Mouse (Mus musculus) NIH3T3 (cell line): ENCODE data around the gene Acads.
"Not testable (repeated sequence)": the region's sequence is repeated elsewhere in the genome, so short reads cannot be mapped to it uniquely, and the experiment has no call there.

Experiments used
- DNase-seq: peaks from one replicate; pipeline ENCODE4 v3.0.0-alpha.2; 2012; ENCODE audit warnings: low read depth

Acads gene

DNA sequence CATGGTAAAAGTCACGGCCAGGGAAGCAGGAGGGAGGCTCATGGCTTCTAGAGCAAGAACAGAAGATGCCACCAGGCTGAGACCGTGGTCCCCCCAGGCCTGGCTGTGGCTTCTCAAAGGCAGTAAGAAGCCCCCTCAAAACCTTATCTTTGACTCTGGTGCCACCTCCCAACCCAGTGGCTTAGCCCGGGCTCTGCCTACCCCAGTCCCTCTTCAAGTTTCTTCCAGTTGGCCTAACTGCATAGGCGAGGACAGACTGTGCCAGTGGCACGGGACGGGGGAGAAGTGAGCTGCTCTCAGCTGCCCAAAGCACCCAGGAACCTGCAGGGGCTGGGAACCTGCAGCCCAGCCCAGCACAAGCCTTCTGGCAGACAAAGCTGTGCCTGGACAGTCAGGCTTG, 5.5 kb upstream of the Acads start:
- DNase-seq: no peak

DNA sequence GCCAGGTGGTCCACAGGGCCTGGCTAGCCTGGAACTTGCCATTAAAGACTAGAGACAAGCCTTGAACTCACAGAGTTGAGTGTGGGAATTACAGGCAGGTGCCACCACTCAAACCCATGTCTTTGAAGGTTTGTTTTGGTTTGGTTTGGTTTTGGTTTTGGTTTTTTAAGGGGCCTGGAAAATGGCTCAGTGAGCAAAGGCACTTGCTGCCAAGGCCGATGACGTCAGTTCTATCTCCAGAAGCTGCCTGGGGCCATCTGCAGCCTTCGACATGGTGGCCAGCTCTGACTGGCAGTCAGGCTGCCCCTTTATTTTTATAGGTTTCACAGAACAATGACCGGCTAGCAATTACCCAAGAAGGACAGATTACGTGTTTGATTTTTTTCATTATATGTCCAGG, 1.8 kb upstream of the Acads start:
- DNase-seq: no peak

DNA sequence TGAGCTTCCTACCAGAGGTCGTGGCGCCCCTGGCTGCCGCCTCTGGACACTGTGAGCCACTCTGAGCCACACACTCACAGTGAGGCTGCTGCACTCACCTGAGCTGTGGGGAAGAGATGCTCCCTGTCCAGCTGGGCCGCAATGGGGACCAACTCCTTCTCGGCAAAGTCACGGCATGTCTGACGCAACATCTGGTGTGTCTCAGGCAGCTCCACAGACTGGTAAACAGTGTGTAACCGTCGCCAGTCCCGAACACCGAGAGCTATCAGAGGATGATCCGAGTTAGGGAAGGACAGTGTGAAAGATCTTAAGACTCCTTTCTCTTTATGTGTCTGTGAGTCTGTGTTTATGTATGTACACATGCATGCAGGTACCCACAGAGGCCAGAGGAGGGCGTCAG, 1.7 kb downstream of the Acads start:
- DNase-seq: no peak

DNA sequence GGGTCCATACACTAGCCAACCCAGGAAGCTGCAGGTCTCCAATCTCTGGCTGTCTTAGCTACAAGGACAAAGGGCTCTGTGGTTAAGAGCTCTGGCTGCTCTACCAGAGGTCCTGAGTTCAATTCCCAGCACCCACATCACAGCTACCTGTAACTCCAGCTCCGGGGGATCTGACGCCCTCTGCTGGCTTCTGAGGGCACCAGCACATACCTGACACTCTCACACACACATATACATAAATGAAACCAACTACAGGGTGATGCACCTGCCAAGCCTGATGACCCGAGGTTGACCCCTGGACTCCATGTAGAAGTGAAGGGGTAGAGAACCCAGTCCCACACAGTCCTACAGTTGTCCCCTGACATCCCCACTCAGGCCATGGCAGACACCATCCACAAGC, 2.7 kb downstream of the Acads start:
- DNase-seq: no peak

DNA sequence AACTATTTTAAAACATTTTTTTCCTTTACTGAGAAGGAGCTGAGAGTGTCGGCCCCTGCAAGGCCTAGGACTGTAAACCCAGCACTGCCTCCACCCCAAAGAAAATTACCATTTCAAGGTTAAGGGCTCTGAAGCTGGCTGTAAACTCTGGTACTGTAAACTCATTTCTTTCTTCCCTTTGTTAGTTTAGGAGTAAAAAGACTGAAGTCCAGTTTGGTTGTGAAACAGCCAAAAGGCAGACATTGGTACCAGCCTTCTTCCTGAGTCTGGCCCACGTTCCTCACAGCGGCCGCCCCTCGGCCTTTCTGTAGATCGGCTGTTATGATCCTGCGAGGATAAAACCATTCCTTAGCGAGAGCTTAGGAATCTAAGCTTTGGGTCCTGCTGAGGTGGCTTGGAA, 4.6 kb downstream of the Acads start:
- no peak for DNase-seq

DNA sequence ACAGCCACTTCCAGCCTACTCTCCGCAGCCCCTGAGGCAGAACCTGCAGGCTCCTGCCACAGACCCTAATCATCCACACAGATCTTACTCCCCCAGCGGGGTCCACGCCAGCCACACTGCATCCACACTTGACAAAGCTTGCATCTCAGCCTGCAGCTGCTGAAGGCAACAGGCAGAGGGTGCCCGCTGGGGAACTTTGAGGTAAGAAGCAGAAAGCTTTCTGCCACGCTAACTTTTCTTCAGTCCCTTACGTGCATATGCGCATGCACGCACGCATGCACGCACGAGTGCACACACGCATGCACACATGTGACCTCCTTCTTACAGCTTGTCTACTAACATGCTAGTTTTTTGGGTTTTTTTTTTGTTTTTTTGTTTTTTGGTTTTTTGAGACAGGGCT, 5.9 kb downstream of the Acads start:
- no peak for DNase-seq

DNA sequence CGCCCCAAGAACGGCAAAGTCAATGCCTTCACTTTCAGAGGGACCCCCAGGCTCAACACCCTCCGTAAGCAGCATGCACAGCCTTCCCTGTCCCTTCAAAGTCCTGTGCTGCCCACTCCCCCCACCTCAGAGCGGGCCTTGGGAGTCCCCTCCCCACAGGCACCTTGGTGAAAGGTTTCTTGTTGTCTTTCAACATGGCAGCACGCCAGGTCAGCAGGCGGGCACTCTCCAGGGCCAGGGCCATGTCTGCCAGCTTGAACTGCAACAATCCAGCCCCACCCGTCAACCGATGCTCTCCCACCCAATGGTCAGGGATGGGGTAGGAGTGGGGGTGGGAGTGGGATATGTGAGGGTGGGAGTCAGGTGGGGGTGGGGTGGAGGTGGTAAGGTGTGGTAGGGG, 8.0 kb downstream of the Acads start:
- no peak for DNase-seq

DNA sequence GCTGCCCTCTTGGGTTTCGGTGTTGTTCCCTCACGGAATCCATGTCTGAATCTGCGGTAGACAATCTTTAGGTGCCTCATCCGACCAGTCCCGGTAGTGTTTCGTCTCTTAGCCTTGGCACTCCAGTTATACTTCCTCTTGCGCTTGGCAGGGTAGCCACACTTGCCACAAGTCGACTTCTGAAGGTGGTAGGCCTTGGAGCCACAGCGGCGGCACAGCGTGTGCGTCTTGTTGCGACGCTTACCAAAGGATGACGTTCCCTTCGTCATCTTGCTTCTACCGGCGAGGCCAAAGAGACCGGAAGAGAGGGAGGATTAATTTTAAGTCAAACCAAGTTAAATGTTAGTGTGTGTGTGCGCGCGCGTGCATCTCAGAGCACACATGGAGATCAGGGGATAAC, 15.9 kb downstream of the Acads start:
- DNase-seq: not testable (repeated sequence)

DNA sequence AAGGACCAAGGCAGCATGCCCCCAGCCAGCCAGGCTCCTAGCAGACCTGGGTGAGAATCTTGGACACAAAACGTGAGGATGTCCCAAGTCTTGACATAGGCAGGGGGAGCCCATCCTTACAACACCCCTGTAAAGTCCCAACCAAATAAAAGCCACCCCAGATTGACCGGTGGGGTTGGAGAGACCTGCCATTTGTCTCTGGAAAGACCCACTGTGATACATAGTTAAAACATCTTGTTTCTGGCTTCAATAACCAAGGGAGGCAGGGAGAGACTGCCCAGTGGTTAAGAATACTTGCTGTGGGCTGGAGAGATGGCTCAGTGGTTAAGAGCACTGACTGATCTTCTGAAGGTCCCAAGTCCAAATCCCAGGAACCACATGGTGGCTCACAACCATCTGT, 16.9 kb downstream of the Acads start:
- no peak for DNase-seq

DNA sequence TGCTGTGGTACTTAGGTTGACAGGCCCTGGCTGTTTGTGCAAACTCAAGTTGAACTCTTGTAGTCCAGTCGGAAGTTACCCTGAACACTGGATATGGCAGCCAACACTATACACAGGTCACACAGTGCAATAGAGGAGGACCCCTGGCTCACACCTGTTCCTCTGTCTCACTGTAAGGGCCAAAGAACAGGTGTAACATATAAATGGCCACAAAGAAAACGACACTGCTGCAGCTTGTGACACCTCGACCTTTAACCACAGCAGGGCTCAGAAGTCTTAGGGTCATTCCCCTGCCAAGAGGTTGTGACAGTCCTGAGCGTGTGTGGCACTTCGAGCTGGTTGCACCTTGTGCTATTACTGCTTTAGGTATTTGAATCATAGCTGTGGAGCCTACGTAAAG, 18.7 kb downstream of the Acads start:
- no peak for DNase-seq

DNA sequence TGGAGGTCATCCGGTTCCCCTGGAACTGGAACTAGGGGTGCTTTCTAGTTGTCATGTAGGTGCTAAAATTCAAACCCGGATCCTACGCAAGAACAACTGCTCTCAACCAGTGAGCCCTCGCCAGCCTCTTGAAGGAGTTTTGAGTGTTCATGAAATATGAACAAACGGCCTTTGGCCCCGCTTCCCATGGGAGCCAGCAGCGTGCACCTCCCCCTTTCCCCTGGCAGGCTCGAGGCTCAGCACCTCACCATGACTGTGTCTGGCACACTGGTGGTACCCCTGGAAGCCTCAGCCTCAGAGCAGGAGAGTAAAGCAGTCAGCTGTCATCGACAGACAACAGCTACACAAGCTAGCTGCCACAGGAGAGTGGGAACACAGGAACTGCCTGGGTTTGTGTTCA, 19.2 kb downstream of the Acads start:
- DNase-seq: peak; percentile 16

DNA sequence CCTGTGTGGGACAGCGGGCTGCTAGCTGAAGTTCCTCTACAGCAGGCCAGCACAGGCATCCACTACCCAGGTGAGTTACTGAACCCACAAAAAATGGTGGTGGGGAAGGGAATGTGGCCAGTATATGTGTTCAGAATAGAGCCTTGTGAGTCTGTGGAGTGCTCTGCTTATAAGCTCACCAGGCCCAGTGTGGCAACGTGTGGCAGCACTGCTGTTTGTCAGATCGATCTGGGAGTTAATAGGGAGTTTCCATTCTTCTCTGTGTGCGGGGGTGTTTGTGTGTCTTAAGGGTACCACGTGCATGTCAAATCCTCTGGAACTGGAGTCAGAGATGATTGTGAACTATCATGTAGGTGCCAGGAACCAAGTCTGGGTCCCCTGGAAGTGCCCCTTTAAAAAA, 19.6 kb downstream of the Acads start:
- no peak for DNase-seq

DNA sequence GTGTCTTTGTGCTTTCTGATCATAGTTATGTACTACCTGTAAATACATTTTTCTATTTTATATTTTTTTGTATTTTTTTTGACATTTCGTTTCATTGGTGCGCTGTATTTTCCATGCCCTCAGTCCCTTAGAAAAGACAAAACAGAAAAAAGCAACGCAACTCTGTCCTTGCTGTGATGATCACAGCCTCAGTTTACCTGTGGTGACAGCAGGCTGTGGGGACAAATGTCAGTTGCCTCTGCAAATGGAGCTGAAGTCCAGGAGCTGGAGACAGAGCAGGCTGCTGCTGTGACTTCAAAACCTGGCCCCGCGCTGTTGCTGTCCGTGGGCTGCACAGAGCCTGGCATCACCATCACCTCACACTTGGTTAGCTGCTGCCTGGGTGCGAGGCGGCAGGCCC, 21.0 kb downstream of the Acads start, which contains the start of gene Gm10401:
Gene Gm10401 (minus strand): TSS at position 101 of the 400 bp plus-strand sequence.
- no peak for DNase-seq

DNA sequence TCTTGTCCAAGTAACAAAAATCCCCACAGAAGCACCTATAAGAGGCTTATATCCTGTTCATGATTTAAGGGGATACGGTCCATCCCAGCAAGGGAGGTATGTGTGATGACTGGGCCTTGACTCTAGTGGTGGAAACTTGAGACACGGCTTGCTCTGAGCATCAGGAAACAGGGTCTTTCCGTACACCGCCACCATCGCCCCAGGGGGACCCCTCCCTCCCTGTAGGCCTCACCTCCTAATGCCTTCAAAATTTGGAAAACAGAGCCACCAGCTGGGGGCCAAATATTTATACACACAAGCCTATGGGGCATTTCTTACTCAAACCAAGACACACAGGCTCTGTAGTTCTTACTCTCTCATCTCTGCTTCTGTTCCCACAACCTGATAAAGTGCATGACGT, 27.4 kb downstream of the Acads start:
- DNase-seq: no peak

DNA sequence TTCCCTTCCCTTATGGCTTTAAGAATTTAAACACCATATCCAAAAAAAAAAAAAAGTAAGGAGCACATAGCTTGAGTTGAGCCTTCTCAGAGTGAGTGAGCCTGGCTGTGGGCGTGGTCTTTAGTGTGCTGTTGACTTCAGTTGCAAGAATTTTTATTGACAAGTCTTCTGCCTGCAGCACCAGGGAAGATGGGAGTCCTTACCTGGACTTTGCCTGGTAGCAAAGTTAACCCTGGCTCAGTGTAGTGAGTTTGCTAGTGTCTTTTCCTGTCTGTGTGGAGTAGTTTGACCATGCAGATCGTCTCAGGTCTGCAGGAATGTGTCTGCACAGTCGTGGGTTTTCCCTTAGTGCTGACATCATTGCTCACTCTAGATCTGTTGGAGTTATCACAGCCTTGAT, 28.1 kb downstream of the Acads start:
- no peak for DNase-seq

DNA sequence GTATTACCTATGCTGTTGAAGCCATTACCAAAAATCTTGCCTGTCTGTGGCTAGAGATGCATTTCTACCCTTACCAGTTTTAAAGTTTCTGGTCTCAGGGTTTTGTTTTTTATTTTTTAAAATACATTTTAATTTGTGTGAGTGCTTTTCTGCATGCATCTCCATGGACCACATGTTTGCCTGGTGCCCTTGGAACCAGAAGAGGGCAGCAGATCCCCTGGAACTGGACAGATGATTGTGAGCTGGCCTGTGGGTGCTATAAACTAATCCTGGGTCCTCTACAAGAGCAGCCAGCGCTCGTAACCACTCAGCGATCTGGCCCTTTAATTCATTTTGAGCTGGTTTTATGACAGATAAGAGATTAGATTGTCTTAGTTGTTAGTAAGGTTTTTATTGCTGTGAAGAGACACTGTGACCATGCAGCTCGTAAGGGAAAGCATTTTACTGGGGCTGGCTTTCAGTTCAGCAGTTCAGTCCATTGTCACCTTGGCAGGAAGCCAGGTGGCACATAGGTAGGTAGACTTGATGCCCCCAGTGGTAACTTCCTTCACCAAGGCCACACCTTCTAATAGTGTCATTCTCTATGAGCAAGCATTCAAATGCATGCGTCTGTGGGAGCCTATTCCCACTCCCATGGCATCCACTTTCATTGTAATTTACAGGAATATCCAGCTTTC, 29.4 kb downstream of the Acads start:
- DNase-seq: no peak

DNA sequence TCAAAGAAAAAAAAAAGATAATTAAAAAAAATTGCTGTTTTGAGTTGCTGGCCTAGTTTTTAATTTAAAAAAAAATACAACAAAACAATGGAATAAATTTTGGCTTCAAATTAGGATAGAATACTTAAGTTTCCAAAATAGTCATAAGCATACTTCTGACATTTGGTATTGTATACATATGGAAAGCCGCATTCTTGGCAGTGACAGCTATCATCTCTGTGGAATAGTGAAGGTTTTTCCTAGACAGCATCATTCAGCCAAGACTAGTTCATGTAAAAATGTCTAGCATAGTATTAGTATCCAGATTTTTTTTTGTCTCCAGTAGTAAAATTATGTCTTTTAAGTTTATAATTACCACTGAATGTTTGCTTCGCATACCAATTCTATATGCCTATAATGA, 33.5 kb downstream of the Acads start:
- no peak for DNase-seq

DNA sequence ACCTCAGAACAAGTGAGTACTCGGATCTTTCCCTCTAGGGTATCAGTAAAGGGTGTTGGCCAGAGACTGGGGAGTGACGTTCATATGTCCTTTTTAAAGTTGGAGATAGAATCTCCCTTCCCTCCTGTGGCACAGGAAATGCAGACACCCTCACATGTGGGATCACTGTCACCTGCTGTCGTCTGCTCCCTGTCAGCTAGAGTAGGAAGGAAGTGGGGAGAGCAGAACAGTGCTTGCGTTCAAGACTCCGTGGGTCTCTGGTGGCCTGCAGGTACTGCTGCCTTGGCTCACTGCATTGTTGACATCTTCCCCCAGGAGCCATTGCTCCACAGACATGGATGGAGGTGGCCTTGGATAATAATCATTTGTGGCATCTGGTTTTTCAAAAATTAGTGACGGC, 35.7 kb downstream of the Acads start:
- no peak for DNase-seq

DNA sequence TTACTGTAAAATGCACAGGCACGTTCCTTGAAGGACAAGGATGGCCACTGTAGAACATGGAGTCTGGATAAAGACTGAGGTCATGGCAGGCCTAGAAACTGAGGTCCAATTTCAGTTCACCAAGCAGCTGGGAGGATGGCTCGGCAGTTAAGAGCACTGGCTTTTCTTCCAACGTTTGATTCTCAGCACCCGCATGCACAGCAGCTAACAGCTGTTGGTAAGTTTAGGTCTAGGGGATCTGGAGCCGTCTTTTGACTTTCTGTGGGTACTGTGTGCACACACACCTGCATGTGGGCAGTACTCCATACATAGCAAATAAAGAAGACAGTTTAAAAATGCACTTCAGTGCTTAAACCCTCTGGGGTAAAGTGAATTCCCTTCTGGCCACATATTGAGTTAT, 37.5 kb downstream of the Acads start:
- no peak for DNase-seq

DNA sequence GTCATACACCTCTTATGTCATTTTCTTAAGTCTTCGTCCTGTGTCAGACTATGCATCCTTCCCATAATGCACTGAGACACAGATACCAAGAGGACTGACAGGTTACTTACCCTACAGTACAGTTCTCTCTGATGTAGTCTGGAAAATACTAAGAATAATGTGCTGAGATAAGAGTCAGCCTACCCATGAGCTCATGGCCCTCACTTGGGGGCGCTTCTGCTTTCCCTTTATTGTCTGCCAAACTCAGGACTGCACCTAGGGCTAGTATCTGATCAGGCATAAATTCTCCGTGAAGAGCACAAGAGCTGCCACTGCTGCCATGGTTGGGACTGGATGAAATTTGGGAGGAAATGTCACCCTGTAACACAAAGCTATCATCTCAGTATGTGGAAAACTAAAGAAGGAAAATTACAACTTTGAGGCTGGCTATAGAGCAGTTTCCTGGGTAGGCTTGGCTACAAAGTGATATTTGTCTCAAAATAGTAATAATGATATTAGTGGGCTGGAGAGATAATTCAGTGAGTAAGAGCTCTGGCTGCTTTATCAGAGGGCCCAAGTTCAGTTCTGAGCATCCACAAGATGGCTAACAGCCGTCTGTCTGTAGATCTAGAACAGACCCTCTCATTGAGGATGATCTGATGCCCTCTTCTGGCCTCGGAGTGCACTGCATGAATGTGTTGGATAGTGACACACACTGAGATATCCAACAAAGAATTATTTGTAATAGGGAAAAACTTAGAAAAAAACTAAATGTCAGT, 42.8 kb downstream of the Acads start:
- peak; percentile 78 for DNase-seq

DNA sequence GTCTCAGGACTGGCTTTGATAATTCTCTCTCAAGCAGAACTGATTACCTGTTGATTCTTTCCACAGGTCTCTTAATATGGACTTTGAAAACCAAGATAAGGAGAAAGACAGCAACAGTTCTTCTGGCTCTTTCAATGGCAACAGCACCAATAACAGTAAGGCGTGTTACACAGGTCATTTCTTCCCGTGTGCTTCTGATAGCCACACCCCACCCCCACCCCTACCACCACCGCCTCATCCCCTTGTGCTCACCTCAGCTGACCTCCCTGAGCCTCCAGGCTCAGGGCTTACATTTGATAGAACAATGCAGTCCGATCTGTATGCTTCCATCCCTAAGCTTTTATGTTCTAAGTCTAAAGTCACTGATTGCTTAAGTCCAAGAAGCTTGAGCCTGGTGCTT, 44.4 kb downstream of the Acads start:
- DNase-seq: no peak

DNA sequence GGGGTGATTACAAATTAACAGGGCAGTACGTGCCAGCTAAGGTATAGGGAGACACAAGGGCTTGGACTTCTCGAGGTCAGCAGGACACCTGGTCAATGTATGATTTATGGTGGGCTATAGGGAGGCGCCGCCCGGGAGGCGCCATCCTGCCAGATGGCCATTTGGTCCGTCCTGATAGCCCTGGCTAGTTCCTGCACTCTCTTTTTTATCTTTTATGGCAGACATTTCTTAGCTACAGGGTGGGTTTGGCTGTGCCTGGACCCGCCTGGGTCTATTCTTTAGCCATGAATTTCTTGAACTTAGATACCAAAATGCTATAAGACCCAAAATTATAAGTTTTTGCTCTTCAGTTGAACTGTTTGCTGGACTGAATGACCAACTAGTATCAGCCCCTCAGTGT, 45.8 kb downstream of the Acads start:
- DNase-seq: not testable (repeated sequence)

DNA sequence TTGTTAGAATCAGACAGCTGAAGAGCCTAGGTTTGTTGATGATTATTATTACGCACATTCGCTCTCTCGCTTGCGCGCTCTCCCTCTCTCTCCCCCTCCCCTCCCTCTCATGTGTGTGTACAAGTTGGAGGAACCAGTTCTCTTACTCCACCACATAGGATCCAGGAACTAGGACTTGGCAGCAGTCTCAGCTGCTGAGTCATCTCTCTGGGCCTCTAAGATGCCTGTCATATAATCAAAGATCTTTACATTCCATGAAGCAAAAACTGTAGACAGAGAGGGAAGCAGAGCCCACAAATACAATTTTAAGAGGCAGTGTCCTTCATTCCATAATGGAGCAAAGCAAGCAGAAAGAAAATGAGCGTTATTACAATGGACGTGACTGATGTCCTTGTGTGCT, 47.0 kb downstream of the Acads start:
- peak; percentile 92 for DNase-seq
